In genomic region chr14:36212830-36213229, GRCm38 (mm10) we compare ENCODE assay signal across 8 mouse cellular contexts.
DNase-seq lines count a peak whose midpoint lies in the region; ATAC-seq and TF ChIP-seq lines count a peak whose summit lies in the region.

No protein-coding gene starts in this region.

- TF ChIP-seq CTCF in liver, postnatal 0 days (IDR thresholded peaks at IDR 0.05; ENCODE audit: low read depth): peak; percentile 57
- TF ChIP-seq CTCF in stomach, postnatal 0 days (IDR thresholded peaks at IDR 0.05; ENCODE audit: low read depth): peak; percentile 70

- H3K4me2 ChIP-seq in neural tube, embryonic 15.5 days: no peak overlapping the region
- no peak overlapping the region for H3K4me2 ChIP-seq in liver, postnatal 0 days (ENCODE audit: low read depth, low read length)
- no peak overlapping the region for H3K4me2 ChIP-seq in stomach, postnatal 0 days (replicated peaks; ENCODE audit: low read depth)

- no peak overlapping the region for H3K9ac ChIP-seq in neural tube, embryonic 15.5 days (replicated peaks)
- H3K9ac ChIP-seq in liver, postnatal 0 days (replicated peaks): no peak overlapping the region
- H3K9ac ChIP-seq in stomach, postnatal 0 days (ENCODE audit: low read length): no peak overlapping the region

- no peaks in the 10 kb centered on the region for H3K27me3 ChIP-seq in neural tube, embryonic 15.5 days (replicated peaks)
- no peaks in the 10 kb centered on the region for H3K27me3 ChIP-seq in liver, postnatal 0 days (ENCODE audit: insufficient read depth, low read length)
- no peaks in the 10 kb centered on the region for H3K27me3 ChIP-seq in stomach, postnatal 0 days (ENCODE audit: control insufficient read depth, insufficient read depth, low read length)

- H3K36me3 ChIP-seq in neural tube, embryonic 15.5 days: no peaks in the 10 kb centered on the region
- H3K36me3 ChIP-seq in liver, postnatal 0 days (replicated peaks; ENCODE audit: insufficient read depth, low read length): no peaks in the 10 kb centered on the region
- H3K36me3 ChIP-seq in stomach, postnatal 0 days (ENCODE audit: control insufficient read depth, insufficient read depth, low read length): no peaks in the 10 kb centered on the region

- H3K27ac ChIP-seq in neural tube, embryonic 15.5 days (replicated peaks): no peak overlapping the region
- no peak overlapping the region for H3K27ac ChIP-seq in liver, postnatal 0 days (ENCODE audit: low read depth)
- no peak overlapping the region for H3K27ac ChIP-seq in stomach, postnatal 0 days (replicated peaks)

- 50% methylated on average over 4 of the region's 4 CpGs for WGBS in neural tube, embryonic 15.5 days
- WGBS in liver, postnatal 0 days (ENCODE audit: insufficient replicate concordance): 33% methylated on average over 4 of the region's 4 CpGs
- WGBS in stomach, postnatal 0 days: 32% methylated on average over 4 of the region's 4 CpGs

- no peaks in the 10 kb centered on the region for H3K4me1 ChIP-seq in neural tube, embryonic 15.5 days
- H3K4me1 ChIP-seq in liver, postnatal 0 days (ENCODE audit: insufficient read depth): no peaks in the 10 kb centered on the region
- H3K4me1 ChIP-seq in stomach, postnatal 0 days (replicated peaks; ENCODE audit: control insufficient read depth, insufficient read depth): no peaks in the 10 kb centered on the region

- no peak overlapping the region for H3K4me3 ChIP-seq in neural tube, embryonic 15.5 days (replicated peaks)
- no peak overlapping the region for H3K4me3 ChIP-seq in liver, postnatal 0 days (ENCODE audit: low read depth, low read length)
- H3K4me3 ChIP-seq in stomach, postnatal 0 days (ENCODE audit: low read depth, low read length): no peak overlapping the region

- no peak for TF ChIP-seq EP300 in liver, postnatal 0 days (IDR thresholded peaks at IDR 0.05; ENCODE audit: low read depth)
- TF ChIP-seq EP300 in stomach, postnatal 0 days (optimal IDR thresholded peaks at IDR 0.05): no peak

- no peaks in the 10 kb centered on the region for H3K9me3 ChIP-seq in neural tube, embryonic 15.5 days (replicated peaks)
- no peaks in the 10 kb centered on the region for H3K9me3 ChIP-seq in liver, postnatal 0 days (ENCODE audit: low read length)
- no peaks in the 10 kb centered on the region for H3K9me3 ChIP-seq in stomach, postnatal 0 days (ENCODE audit: control insufficient read depth, low read length)

- ATAC-seq in neural tube, embryonic 15.5 days (ENCODE audit: low FRiP score): no peak
- ATAC-seq in liver, postnatal 0 days: no peak
- ATAC-seq in stomach, postnatal 0 days (ENCODE audit: low FRiP score, low TSS enrichment): no peak
- no peak for ATAC-seq in erythroid progenitor cell, adult 5-6 weeks (replicated peaks; ENCODE audit: low FRiP score, poor library complexity, severe bottlenecking)

- DNase-seq in neural tube, embryonic 10.5 days (ENCODE audit: extremely low spot score, low spot score): peak; percentile 56
- DNase-seq in adrenal gland, postnatal 25 days: peak; percentile 47
- peak; percentile 35 for DNase-seq in embryo, embryonic 11.5 days (ENCODE audit: low read depth, low spot score)
- DNase-seq in induced T-regulatory cell, adult 2 months (ENCODE audit: low read depth): peak; percentile 16
- DNase-seq in liver, postnatal 0 days: peak; percentile 27
- DNase-seq in stomach, postnatal 0 days (ENCODE audit: low spot score): peak; percentile 36
